Mouse (Mus musculus) embryonic fibroblast, embryonic 13.5 days (primary cell): ENCODE results near the gene Oard1.

Experiments used
- CTCF ChIP-seq: IDR thresholded peaks from 2 replicates; pipeline ENCODE4 v1.5.1; 2011; ENCODE audit warnings: mild to moderate bottlenecking, control low read depth, low read length, moderate library complexity, borderline replicate concordance; ENCODE audit not compliant: insufficient read depth
- POLR2A ChIP-seq: IDR thresholded peaks from 2 replicates; pipeline ENCODE4 v1.6.1; 2011; ENCODE audit warnings: low read depth, mild to moderate bottlenecking, control low read depth, low read length, moderate library complexity

- TF ChIP-seq CTCF (no peak), POLR2A (no peak)
These were observed 44.9 kb downstream of the Oard1 start, which contains the start of gene Unc5cl for GRCm38 (mm10) chr17:48454688-48455087.
